Mouse (Mus musculus): ENCODE measurements around the gene BC055324. TPM values are rescaled to one million over a fixed set of nuclear protein-coding genes. Genes with fewer than 3 reads are reported as not detected.
"Not testable (repeated sequence)": the region's sequence is repeated elsewhere in the genome, so short reads cannot be mapped to it uniquely, and the experiment has no call there.

The BC055324 gene
- polyA plus RNA-seq (2015; fragmentation: Nextera tagmentation; extraction: Ambion mirVana) = 7.8 and 8.4 TPM in 2 replicates

DNA sequence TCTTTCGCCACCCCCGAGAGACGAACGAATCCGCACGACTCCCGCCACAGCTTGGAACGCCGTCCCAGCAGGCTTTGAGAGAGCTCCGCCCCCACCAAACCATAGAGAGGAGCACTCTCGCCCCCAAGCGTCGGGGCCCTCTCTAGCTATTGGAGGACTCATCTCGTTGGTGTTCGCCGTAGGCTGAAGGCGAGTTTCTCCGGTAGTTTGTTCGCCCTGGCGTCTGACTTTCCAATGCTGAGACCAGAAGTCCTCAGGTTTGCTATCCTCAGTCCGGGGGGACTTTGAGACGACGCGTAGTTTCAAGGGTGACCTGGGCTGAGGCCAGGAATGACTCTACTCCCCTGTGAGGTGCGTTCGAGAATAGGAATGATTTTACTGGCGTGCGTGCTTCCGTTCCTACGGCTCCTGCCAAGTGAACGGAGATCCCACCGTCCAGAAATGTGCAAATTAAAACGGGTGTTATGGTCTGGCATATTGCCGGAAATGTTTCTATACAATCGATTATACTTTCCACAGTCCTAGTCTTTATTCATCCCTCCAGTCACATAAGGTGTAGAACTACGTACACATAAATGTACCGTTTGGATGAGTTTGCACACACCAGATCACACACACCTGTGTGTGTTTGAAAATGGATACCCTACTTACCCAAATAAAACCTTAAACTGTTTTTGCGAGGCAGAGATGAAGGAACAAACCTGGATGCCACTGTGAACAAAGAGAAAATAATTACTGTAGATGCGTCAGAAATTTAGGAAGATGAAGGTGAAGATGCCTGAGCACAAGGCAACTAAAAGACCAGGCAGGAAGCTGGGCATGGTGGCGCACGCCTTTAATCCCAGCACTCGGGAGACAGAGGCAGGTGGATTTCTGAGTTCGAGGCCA lies at the start of gene BC055324, which contains the start of gene Mettl18:
Gene BC055324 (minus strand): TSS at position 76 of the 888 bp plus-strand sequence.
Gene Mettl18 (plus strand): TSS at position 169 of the 888 bp plus-strand sequence.
- Histone ChIP-seq H3K27me3 (no peaks in the 10 kb centered on the region), H3K9me3 (no peaks in the 10 kb centered on the region)
- 3% methylated on average over 43 of the region's 43 CpGs for WGBS

GRCm38 (mm10) chr1:164043549-164043948 lies 49.0 kb upstream of the BC055324 start:
- no peaks in the 10 kb centered on the region for H3K27me3 ChIP-seq
- no peaks in the 10 kb centered on the region for H3K36me3 ChIP-seq
- H3K27ac ChIP-seq = no peak overlapping the region
- no peaks in the 10 kb centered on the region for H3K4me1 ChIP-seq (replicated peaks)
- no peak overlapping the region for H3K9ac ChIP-seq
- WGBS = 76% methylated on average over 3 of the region's 3 CpGs
- H3K9me3 ChIP-seq = no peaks in the 10 kb centered on the region
- H3K4me2 ChIP-seq = no peak overlapping the region
- no peak for ATAC-seq (ENCODE audit: low FRiP score)
- no peak overlapping the region for H3K4me3 ChIP-seq

More for the DNA sequence above, at the start of gene BC055324, which contains the start of gene Mettl18:
- H3K36me3 ChIP-seq = no peaks in the 10 kb centered on the region
- peak within 1 kb of the TSS; percentile 90 for H3K27ac ChIP-seq
- peak within 1 kb of the TSS; percentile 79 for H3K4me2 ChIP-seq
- H3K4me3 ChIP-seq = peak within 1 kb of the TSS; percentile 80
- H3K4me1 ChIP-seq (replicated peaks) = peaks cover 18% of the 10 kb centered on the region
- peak within 1 kb of the TSS; percentile 82 for H3K9ac ChIP-seq
- peak; percentile 99 for ATAC-seq (ENCODE audit: low FRiP score)

GRCm38 (mm10) chr1:164040385-164041135 lies 46.0 kb upstream of the BC055324 start:
- Histone ChIP-seq H3K4me2 (no peak overlapping the region), H3K27me3 (no peaks in the 10 kb centered on the region), H3K4me3 (no peak overlapping the region), H3K36me3 (no peaks in the 10 kb centered on the region), H3K4me1 (replicated peaks) (no peaks in the 10 kb centered on the region), H3K9me3 (no peaks in the 10 kb centered on the region), H3K9ac (no peak overlapping the region), H3K27ac (no peak overlapping the region)
- no peak for ATAC-seq (ENCODE audit: low FRiP score)
- WGBS = 73% methylated on average over 10 of the region's 10 CpGs

GRCm38 (mm10) chr1:164027416-164027815 lies 32.8 kb upstream of the BC055324 start:
- no peak overlapping the region for H3K4me2 ChIP-seq
- no peaks in the 10 kb centered on the region for H3K9me3 ChIP-seq
- H3K4me1 ChIP-seq (replicated peaks) = no peaks in the 10 kb centered on the region
- H3K4me3 ChIP-seq = no peak overlapping the region
- H3K27ac ChIP-seq = no peak overlapping the region
- H3K9ac ChIP-seq = no peak overlapping the region
- ATAC-seq (ENCODE audit: low FRiP score) = no peak
- WGBS = 64% methylated on average over 5 of the region's 5 CpGs
- H3K27me3 ChIP-seq = no peaks in the 10 kb centered on the region
- no peaks in the 10 kb centered on the region for H3K36me3 ChIP-seq

DNA sequence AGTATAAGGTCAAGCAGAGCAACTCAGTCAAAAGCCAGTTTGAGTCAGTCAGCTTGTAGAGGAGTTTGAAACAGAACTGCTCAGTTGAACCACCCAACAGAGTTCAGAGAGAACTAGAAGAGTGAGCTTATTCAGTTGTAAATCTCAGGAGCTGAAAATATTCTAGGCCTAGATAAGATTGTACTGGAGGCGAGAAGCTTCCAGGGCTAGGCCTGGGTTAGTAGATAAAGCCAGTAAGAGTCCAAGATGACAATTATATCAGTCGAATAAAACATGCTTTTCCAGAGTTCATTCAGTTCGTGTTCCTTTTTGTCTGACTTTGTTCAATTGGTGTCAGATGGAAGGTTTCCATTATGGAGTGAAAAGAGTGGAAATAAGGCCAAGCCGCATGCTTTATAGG lies 31.1 kb upstream of the BC055324 start:
- Histone ChIP-seq H3K27ac (no peak overlapping the region), H3K4me1 (replicated peaks) (no peaks in the 10 kb centered on the region), H3K9me3 (no peaks in the 10 kb centered on the region), H3K36me3 (no peaks in the 10 kb centered on the region), H3K4me3 (no peak overlapping the region), H3K9ac (no peak overlapping the region), H3K27me3 (no peaks in the 10 kb centered on the region), H3K4me2 (no peak overlapping the region)
- WGBS = 89% methylated on average over 4 of the region's 4 CpGs
- no peak for ATAC-seq (ENCODE audit: low FRiP score)

DNA sequence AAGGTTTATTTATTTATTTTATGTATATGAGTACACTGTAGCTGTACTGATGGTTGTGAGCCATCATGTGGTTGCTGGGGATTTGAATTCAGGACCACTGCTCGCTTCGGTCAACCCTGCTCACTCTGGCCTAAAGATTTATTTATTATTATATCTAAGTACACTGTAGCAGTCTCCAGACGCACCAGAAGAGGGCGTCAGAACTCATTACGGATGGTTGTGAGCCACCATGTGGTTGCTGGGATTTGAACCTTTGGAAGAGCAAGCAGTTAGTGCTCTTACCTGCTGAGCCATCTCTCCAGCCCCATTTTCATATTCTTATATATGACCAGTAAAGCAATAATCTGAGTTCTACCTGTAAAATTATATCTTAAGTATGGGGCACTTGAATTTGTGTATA lies 27.5 kb upstream of the BC055324 start:
- not testable (repeated sequence) for H3K36me3 ChIP-seq; ATAC-seq (ENCODE audit: low FRiP score); H3K27ac ChIP-seq; H3K9me3 ChIP-seq; H3K4me3 ChIP-seq; H3K27me3 ChIP-seq; H3K4me1 ChIP-seq (replicated peaks); H3K4me2 ChIP-seq; H3K9ac ChIP-seq
- 84% methylated on average over 5 of the region's 5 CpGs for WGBS

DNA sequence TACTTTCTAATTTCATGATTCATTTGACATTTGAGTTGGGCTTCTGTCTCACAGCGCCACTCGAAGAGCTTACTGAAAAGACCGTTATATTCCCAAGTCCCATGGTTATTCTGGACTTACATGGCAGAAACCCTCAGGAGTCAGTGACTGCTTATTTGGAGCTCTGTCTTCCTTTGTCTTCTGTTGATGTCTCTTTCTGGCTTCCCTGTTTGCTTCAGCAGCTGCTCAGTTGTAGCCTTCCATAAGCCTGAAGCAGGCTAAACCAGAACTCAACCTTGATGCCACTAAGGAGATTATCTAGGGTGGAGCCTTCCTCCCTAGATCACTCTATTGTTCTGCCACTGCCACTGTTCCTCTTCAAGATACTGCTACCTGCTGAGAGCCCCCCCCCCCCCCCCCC lies 26.1 kb upstream of the BC055324 start:
- H3K4me2 ChIP-seq, H3K4me3 ChIP-seq: not testable (repeated sequence)

DNA sequence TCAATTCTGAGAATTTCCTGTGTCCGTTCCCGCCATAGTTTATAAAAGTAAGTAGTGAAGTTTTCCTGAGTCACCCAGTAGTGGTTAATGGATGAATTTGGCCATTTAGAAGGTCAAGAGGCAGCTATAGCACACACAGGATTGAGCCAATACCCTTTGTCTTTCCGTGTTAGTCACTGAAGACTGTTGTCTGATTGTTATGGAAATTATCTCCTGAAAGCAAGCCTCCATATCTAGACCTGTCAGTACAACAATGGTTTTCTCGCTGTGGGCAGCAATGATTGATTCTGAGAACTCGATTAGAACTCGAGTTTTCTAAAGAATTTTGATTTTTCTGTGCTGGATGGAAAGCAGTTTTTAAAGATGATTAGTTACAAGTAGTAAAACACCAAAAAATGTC lies 25.2 kb upstream of the BC055324 start:
- H3K4me3 ChIP-seq = no peak overlapping the region
- H3K4me1 ChIP-seq (replicated peaks) = no peaks in the 10 kb centered on the region

More for the DNA sequence above, 26.1 kb upstream of the BC055324 start:
- not testable (repeated sequence) for H3K4me1 ChIP-seq (replicated peaks); H3K9me3 ChIP-seq; H3K9ac ChIP-seq; H3K27me3 ChIP-seq; H3K36me3 ChIP-seq; ATAC-seq (ENCODE audit: low FRiP score); H3K27ac ChIP-seq
- 89% methylated on average over 3 of the region's 3 CpGs for WGBS

DNA sequence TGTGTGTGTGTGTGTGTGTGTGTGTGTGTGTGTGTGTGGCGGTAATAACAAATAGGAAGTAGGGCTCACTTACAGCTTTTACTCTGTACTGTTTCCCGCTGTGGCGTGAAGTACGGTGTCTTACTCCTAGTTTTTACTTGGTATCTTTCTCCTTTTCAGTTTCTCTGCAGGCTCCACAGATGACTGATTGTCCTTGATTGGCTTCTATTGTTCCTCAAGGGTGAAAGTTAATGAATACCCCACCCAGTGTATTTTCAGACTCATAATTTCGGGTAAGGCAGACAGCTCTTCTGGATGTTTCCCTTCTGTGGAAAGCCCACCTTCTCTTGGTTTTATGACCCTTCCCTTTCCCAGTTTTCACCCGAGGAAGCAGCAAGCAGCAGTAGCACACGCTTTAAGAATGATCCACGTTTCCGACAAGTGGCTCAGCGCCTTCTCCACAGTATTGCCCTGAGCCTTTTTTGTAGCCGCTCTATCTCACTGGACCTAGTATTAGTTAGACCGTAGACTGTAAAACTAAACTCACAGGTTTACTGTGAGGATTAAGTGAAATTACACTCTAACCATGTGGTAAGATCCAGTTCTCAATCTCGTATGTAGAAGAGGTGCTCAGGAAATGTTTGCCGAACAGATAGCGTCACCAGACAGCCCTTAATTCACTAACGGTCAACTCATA lies 23.8 kb upstream of the BC055324 start:
- WGBS = 79% methylated on average over 16 of the region's 16 CpGs
- H3K27ac ChIP-seq = no peak overlapping the region
- H3K9ac ChIP-seq = no peak overlapping the region
- no peak overlapping the region for H3K4me2 ChIP-seq
- H3K4me1 ChIP-seq (replicated peaks) = no peaks in the 10 kb centered on the region
- H3K27me3 ChIP-seq = no peaks in the 10 kb centered on the region
- no peak for ATAC-seq (ENCODE audit: low FRiP score)
- no peak overlapping the region for H3K4me3 ChIP-seq
- H3K9me3 ChIP-seq = no peaks in the 10 kb centered on the region
- H3K36me3 ChIP-seq = no peaks in the 10 kb centered on the region

More for the DNA sequence above, 25.2 kb upstream of the BC055324 start:
- Histone ChIP-seq H3K9me3 (no peaks in the 10 kb centered on the region), H3K4me2 (no peak overlapping the region), H3K27ac (no peak overlapping the region), H3K36me3 (no peaks in the 10 kb centered on the region), H3K9ac (no peak overlapping the region), H3K27me3 (no peaks in the 10 kb centered on the region)
- 19% methylated on average over 6 of the region's 6 CpGs for WGBS
- ATAC-seq (ENCODE audit: low FRiP score) = no peak

DNA sequence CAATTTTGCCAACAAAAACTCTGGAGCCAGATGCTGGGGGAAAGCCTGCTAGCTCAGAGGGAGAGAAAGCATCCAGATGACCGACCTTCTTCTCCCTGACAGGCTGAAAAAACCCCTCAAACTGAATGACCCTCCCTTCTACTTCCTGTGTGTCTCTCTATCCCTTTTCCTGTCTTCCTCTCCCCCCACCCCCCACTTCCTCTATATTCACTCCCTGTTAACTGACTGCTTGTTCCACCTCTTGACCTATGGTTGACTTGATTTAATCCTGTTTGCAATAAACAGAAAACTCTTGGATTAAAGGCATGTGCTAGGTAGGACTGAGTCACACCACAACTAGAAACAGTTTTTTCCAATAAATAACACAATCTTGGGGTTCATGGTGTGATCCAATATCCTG lies 20.0 kb upstream of the BC055324 start:
- Histone ChIP-seq H3K4me2 (no peak overlapping the region), H3K27ac (no peak overlapping the region), H3K36me3 (no peaks in the 10 kb centered on the region), H3K4me3 (no peak overlapping the region), H3K9ac (no peak overlapping the region), H3K4me1 (replicated peaks) (no peaks in the 10 kb centered on the region), H3K9me3 (no peaks in the 10 kb centered on the region), H3K27me3 (no peaks in the 10 kb centered on the region)
- no peak for ATAC-seq (ENCODE audit: low FRiP score)
- 67% methylated on average over 1 of the region's 1 CpGs for WGBS

- no peak for ATAC-seq (ENCODE audit: low FRiP score)
- Histone ChIP-seq H3K27ac (no peak overlapping the region), H3K36me3 (no peaks in the 10 kb centered on the region), H3K9me3 (no peaks in the 10 kb centered on the region), H3K4me1 (replicated peaks) (no peaks in the 10 kb centered on the region), H3K4me3 (no peak overlapping the region), H3K27me3 (no peaks in the 10 kb centered on the region), H3K9ac (no peak overlapping the region), H3K4me2 (no peak overlapping the region)
- 41% methylated on average over 2 of the region's 2 CpGs for WGBS
These were observed 14.6 kb upstream of the BC055324 start for GRCm38 (mm10) chr1:164009235-164009634.

- no peak overlapping the region for H3K27ac ChIP-seq
- no peaks in the 10 kb centered on the region for H3K4me1 ChIP-seq (replicated peaks)
- H3K9ac ChIP-seq = no peak overlapping the region
- 85% methylated on average over 3 of the region's 3 CpGs for WGBS
- no peak for ATAC-seq (ENCODE audit: low FRiP score)
- no peaks in the 10 kb centered on the region for H3K9me3 ChIP-seq
- no peaks in the 10 kb centered on the region for H3K36me3 ChIP-seq
- H3K4me3 ChIP-seq = no peak overlapping the region
- H3K27me3 ChIP-seq = no peaks in the 10 kb centered on the region
- no peak overlapping the region for H3K4me2 ChIP-seq
These were observed 9.7 kb upstream of the BC055324 start for GRCm38 (mm10) chr1:164004311-164004710.

Data from hindbrain, embryonic 13.5 days (tissue).